Mouse (Mus musculus) layer of hippocampus, postnatal 14 days (tissue): ENCODE measurements around the gene Pear1. TPM values are rescaled to one million over a fixed set of nuclear protein-coding genes. Genes with fewer than 3 reads are reported as not detected.

Source experiments
- DNase-seq, 2 experiments: peaks; one replicate each; pipeline ENCODE4 v3.0.0; 2021 to 2022; ENCODE audit warnings: low spot score in 2 of 2, mixed read lengths in 1 of 2
- total RNA-seq, 2 experiments: library from RNA; stranded (reverse); gene quantifications; 2 replicates each; pipeline ENCODE4 v1.2.3; 2021

Gene Pear1
- total RNA-seq, 2 experiments from 2014 or later, result 7.4 to 8.2 TPM

GRCm38 (mm10) chr3:87733984-87734761, 89.9 kb downstream of the Pear1 start:
- no peak for DNase-seq

- DNase-seq, result no peak
These were observed 91.0 kb downstream of the Pear1 start for GRCm38 (mm10) chr3:87733098-87733497.

GRCm38 (mm10) chr3:87728696-87729095, 95.4 kb downstream of the Pear1 start:
- no peak for DNase-seq

- no peak for DNase-seq
These were observed 97.9 kb downstream of the Pear1 start for GRCm38 (mm10) chr3:87726191-87726590.

GRCm38 (mm10) chr3:87725396-87726160, 98.5 kb downstream of the Pear1 start:
- DNase-seq, result no peak

GRCm38 (mm10) chr3:87724556-87724955, 99.5 kb downstream of the Pear1 start:
- no peak for DNase-seq

- DNase-seq, result no peak
These were observed 105.6 kb downstream of the Pear1 start for GRCm38 (mm10) chr3:87718525-87718924.

Other genes starting within 250 kb of the Pear1 start
- gene Arhgef11, start 206.7 kb downstream of the Pear1 start, total RNA-seq, result 10 to 100 TPM; 57.2 to 60.8 TPM
- gene Lrrc71, start 75.7 kb downstream of the Pear1 start, total RNA-seq, result under 1 TPM; 0.60 to 0.81 TPM
- under 1 TPM; 0.29 to 0.41 TPM for gene Ntrk1, start 29.1 kb downstream of the Pear1 start, total RNA-seq
- under 1 TPM; 0.12 to 0.35 TPM for gene Insrr, start 27.4 kb downstream of the Pear1 start, total RNA-seq
- gene Sh2d2a, start 22.4 kb upstream of the Pear1 start, total RNA-seq, result not detected
- gene Prcc, start 61.3 kb upstream of the Pear1 start, total RNA-seq, result 10 to 100 TPM; 64.0 to 64.1 TPM
- gene Hdgf, start 82.0 kb upstream of the Pear1 start, total RNA-seq, result 100 to 1,000 TPM; 119 to 122 TPM
- gene Mrpl24, start 95.2 kb upstream of the Pear1 start, total RNA-seq, result 10 to 100 TPM; 50.3 to 55.4 TPM
- gene Isg20l2, start 106.0 kb upstream of the Pear1 start, total RNA-seq, result 10 to 100 TPM; 15.0 to 16.4 TPM
- 10 to 100 TPM; 19.0 to 22.8 TPM for gene Rrnad1, start 106.4 kb upstream of the Pear1 start, total RNA-seq
- 1 to 10 TPM; 2.0 to 2.2 TPM for gene Crabp2, start 124.4 kb upstream of the Pear1 start, total RNA-seq
- gene Nes, start 146.8 kb upstream of the Pear1 start, total RNA-seq, result 10 to 100 TPM in 1 of 2 experiments, 1 to 10 TPM in 1; 9.0 to 11.0 TPM
- gene Bcan, start 175.9 kb upstream of the Pear1 start, total RNA-seq, result 100 to 1,000 TPM; 421 to 446 TPM
- 1 to 10 TPM; 1.8 to 1.9 TPM for gene Hapln2, start 203.3 kb upstream of the Pear1 start, total RNA-seq
- gene Gpatch4, start 218.8 kb upstream of the Pear1 start, total RNA-seq, result 10 to 100 TPM; 13.5 to 16.5 TPM
- 10 to 100 TPM; 70.6 to 71.5 TPM for gene Naxe, start 234.2 kb upstream of the Pear1 start, total RNA-seq